Mouse (Mus musculus): ENCODE results near the gene Exoc3l.

Exoc3l gene

DNA sequence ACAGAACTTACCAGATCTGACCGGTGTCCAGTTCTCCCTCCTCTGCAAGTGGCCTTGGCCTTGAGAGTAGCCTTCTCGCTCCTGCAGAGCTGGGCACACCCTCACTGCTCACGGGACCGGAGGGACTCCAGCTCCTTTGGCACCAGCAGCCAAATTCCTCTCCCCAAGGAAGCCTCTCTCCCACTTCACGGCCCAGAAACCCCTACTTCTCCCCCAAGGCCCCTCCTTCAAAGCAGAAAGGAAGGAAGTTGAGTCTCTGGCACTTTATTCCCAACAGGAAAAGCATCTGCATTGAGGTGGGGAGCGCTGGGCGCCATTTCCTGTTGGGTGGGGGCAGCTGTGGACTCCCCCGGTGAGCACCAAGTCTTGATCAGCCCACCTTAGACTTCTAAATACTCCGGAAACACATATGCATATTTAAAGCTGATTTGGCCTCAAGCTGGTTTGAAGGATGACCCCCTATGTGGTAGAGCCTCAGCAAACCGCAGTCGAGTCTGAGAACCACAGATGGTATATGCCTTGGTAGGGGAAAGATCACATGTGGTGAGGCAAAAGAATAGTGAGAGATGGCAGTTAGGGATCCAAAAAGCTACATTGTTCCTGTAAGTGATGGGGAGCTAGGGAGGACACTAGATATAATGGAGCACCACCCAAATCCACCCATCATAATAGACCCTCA is at the start of gene Exoc3l:
Exoc3l (minus strand) TSS at position 207 of the 679 bp plus-strand sequence.
- peak in 1 of 2 experiments; percentile 48 for DNase-seq (ENCODE audit: low spot score in 2 of 2)

- DNase-seq (ENCODE audit: low spot score in 2 of 2): peak; percentile 39 to 58
Measured at GRCm38 (mm10) chr8:105345061-105345975, 49.4 kb upstream of the Exoc3l start.

- no peak for DNase-seq (ENCODE audit: low spot score in 2 of 2)
Measured at GRCm38 (mm10) chr8:105343791-105344574, 48.1 kb upstream of the Exoc3l start.

DNA sequence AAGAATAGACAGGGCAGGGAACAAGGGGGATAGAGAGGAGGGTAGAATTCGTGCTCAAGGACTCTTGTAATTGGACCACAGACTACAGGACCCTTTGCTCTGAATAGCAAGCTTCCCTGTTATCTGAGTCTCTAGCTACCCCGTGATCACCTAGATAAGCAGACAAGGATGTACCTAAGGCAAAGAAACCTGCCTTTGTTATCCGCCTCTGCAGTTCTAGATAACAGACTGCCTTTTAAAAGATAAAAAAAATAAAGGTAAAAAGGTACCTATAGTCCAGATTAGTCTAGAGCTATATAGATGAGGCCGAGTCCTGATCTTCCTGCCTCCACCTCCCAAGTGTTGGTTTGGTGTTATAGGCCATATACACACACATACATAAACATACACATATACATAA is 46.9 kb upstream of the Exoc3l start:
- DNase-seq (ENCODE audit: low spot score in 2 of 2): no peak

DNA sequence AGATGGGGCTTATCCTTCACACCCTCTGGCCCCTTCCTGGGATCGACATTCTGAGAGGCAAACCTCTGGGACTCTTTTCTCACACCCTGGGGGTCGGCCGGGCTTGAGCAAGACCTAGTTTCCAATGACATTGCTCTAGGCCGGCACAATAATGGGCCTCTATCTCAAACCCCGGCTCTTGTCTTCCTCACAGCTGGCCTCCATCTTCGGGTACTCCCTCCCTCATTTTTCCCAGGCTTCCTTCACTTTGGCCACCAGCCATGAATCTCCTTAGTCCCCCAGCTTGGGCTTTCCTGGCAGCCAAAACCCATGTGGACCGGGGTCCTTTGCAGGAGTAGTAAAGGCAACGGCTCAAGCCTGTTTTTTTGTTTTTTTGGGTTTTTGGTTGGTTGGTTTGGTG is 45.5 kb upstream of the Exoc3l start:
- DNase-seq (ENCODE audit: low spot score in 2 of 2): no peak

- DNase-seq (ENCODE audit: low spot score in 2 of 2): peak; percentile 28 to 48
Measured at GRCm38 (mm10) chr8:105339886-105340635, 44.2 kb upstream of the Exoc3l start.

DNA sequence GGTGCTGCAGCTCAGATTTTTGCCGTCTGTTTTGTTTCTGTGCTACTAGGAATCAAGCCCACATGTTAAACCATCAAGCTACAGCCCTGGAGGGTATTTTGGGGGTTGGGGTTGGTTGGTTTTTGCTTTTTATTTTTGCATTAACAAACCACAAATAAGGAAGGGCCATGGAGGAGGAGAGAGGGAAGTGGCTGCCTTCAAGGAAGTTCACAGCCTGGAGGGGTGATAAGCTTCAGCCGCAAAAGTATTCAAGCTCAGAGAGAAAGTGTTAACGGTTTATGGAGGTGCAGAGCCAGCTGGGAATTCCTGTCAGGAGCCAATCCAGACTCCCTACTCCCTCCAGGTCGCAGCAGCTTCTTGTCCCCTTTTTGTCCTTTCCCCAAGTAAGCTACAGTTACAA is 43.1 kb upstream of the Exoc3l start:
- no peak for DNase-seq (ENCODE audit: low spot score in 2 of 2)

GRCm38 (mm10) chr8:105336373-105337130 is 40.7 kb upstream of the Exoc3l start:
- no peak for DNase-seq (ENCODE audit: low spot score in 2 of 2)

GRCm38 (mm10) chr8:105332523-105332922 is 36.6 kb upstream of the Exoc3l start:
- DNase-seq (ENCODE audit: low spot score in 2 of 2): no peak

- DNase-seq (ENCODE audit: low spot score in 2 of 2): no peak
Measured at GRCm38 (mm10) chr8:105331931-105332330, 36.0 kb upstream of the Exoc3l start.

GRCm38 (mm10) chr8:105331469-105331868 is 35.6 kb upstream of the Exoc3l start:
- no peak for DNase-seq (ENCODE audit: low spot score in 2 of 2)

DNA sequence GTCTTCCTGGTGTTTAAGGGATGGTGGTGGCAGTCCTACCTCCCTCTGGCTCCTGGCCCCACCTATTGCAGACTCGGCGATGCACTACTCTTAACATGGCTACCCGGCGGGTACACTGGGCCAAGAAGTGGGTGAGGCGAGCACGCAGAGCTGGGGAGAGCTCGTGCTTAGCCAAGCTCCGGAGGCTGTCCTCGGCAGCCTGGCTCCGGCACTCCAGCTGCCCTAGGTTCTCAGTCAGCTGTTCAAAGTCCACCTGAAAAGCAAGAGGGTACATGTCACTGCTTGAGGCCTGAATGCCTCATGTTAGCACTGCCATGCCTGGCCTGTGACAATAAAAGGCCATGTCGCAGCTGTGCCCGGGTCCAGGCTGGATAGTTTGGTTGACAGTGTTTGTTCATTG is 34.4 kb upstream of the Exoc3l start:
- no peak for DNase-seq (ENCODE audit: low spot score in 2 of 2)

DNA sequence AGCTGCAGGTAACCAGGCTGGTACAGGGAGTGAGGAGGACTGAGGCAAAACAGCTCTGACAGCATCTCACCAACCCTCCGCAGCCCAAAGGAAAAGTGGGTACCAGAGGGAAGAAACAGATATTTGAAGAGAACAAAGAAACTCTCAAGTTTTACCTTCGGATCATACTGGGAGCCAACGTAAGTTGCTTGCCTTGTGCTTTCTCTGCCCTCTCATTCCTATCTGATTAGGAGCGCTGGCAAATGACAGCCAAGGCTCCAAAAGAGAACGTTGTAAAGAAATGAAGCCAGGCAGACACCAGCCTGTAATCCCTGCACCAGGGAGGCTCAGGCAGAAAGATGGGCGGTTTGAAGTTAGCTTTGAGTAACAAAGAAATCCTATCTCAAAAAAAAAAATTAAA is 31.1 kb upstream of the Exoc3l start:
- DNase-seq (ENCODE audit: low spot score in 2 of 2): no peak

DNA sequence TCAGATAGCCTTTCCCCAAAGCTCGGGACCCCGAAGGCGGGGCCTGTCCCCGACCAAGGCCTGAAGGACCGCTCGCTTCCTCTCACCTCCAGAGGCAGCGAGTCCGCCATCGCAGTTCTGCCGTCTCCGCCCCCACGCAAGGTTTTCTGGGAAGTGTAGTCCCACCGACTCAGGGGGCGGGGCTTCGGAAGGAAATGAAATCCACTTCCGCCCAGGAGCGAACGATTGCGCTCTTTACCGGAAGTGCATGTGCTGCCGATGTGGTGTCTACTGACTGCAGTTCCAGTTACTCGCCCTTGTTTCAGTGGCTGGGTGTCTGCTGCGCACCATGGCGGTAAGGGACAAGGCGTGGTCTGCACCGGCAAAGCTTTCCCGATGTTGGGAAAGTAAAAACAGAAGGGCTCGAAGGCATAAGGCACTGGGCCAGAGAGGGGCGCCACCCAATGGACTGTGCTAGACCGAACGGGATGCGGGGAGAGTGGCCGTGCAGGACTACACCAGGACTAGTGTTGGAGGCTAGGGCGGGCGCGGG is 30.3 kb upstream of the Exoc3l start, which contains the start of the genes Lrrc29 and Tmem208:
Lrrc29 (minus strand) TSS at position 138 of the 532 bp plus-strand sequence.
Tmem208 (plus strand) TSS at position 214 of the 532 bp plus-strand sequence.
- DNase-seq (ENCODE audit: low spot score in 2 of 2): peak; percentile 90 to 96

DNA sequence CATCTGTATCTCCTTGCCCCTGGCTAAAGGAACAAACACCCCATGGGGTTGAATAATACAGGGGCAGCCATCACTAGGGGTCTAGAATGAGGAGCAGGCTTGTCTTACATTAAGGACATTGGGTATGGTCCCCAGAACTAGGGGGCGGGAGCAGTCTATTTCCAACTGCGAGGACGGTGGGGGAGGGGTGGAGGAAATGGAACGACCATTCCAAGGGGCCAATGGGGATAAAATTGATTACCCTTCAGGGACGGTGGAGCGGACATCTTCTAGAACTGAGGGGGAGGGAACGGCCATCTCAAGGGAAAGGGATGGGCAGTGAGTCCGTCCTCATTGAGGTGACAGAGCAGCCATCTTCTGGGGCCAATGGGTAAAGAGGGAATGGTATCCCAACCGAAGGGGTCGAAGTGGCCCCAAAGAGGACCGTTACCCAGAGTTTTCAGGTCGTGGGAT is 29.8 kb upstream of the Exoc3l start:
- no peak for DNase-seq (ENCODE audit: low spot score in 2 of 2)

GRCm38 (mm10) chr8:105323183-105323582 is 27.3 kb upstream of the Exoc3l start:
- DNase-seq (ENCODE audit: low spot score in 2 of 2): no peak

GRCm38 (mm10) chr8:105318662-105319190 is 22.8 kb upstream of the Exoc3l start:
- no peak for DNase-seq (ENCODE audit: low spot score in 2 of 2)

- no peak for DNase-seq (ENCODE audit: low spot score in 2 of 2)
Measured at GRCm38 (mm10) chr8:105317941-105318340, 22.0 kb upstream of the Exoc3l start.

DNA sequence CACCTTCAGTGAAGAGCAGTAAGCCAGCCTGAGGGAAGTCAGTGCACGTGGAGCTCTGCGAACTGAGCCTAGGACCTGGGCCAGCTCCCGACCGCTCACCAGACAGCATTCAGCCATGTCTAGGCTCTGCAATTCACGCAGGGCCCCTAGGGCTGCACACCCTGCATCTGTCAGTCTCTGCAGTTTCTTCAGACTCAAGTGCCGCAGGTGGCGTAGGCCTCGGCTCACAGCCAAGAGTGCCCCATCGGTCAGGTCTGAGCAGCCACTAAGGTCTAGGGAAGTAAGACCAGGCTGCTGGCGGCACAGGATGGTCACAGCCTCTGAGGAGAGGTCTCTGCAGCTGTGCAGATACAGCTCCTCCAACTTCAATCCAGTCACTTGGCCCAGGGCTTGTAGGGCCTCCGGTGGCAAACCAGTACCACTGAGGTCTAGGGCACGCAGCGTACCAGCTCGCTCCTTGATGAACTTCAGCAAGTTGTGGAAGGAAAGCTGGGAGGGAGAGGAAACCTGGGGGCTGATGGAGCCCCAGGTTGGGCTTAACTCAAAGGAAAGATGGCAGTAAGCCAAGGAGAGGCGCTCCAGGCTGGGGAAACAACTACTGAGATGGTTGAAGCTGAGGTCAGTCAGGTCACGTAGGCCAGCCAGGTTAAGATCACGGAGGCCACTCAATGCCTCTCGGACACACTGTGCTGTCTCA is 19.3 kb upstream of the Exoc3l start:
- DNase-seq (ENCODE audit: low spot score in 2 of 2): no peak
